Mouse (Mus musculus) mesoderm, embryonic 11.5 days (tissue): ENCODE results near the gene Ap1g1.

Experiments
- DNase-seq: peaks from one replicate; pipeline ENCODE4 v3.0.0-alpha.2; 2012; ENCODE audit warnings: low read depth, low spot score

Ap1g1 gene

DNA sequence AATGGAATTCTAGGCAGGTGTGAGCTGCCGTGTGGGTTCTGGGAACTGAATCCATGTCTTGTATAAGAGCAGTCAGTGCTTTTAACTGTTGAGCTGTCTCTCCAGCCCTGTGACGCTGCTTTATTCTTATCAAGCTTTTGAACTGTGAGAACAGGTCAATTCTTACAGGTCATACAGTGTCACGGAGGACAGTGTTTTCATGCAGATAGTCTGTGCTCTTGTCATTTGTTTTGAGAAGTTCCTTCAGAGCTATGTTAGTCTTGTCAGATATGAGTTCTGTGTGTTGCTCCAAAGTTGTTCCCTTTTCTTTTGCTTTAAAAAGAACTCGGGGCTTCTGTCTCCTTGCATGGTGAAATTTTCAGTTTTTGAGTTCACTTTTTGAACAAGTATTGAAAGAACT lies 2.2 kb downstream of the Ap1g1 start:
- no peak for DNase-seq

- DNase-seq: no peak
These were observed 12.6 kb downstream of the Ap1g1 start for GRCm38 (mm10) chr8:109790938-109791337.

DNA sequence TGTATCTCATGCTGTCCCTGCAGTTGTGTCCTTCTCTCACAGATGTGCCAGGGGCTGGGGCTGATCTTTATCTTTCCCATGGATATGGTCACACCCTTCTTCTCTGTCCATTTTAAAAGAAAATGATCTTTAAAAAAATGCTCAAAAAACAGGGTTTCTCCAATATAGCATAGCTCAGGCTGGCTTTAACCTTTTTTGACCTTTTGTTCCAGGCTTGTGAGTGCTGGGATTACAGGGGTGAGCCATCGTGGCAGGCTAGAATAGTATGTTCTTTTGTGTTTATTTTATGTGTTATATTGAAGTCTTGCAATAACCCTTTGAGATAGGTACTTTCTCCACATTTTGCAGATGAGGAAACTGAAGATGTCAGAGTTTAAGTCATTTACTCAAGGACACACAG lies 16.8 kb downstream of the Ap1g1 start:
- DNase-seq: no peak

DNA sequence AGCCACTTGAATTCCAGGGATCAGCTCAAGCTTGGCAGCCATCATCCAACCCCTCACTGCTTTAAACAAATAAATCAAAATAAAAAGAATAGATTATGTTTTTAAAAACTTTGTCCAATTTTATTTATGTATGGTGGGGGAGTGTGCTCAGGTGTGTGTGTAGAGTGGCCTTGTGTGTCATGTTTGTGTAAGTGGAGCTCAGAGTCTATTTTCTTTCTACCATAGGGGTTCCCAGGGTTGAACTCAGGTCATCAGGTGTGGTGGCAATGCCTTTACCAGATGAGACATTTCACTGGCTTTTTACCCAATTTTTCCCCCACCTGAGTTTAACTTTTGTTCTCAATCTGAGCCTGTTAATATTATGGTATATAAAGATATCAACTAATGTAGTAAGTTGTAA lies 20.4 kb downstream of the Ap1g1 start:
- DNase-seq: no peak

GRCm38 (mm10) chr8:109799245-109799644 lies 20.9 kb downstream of the Ap1g1 start:
- DNase-seq: no peak

- DNase-seq: no peak
These were observed 22.0 kb downstream of the Ap1g1 start for GRCm38 (mm10) chr8:109800325-109800724.

DNA sequence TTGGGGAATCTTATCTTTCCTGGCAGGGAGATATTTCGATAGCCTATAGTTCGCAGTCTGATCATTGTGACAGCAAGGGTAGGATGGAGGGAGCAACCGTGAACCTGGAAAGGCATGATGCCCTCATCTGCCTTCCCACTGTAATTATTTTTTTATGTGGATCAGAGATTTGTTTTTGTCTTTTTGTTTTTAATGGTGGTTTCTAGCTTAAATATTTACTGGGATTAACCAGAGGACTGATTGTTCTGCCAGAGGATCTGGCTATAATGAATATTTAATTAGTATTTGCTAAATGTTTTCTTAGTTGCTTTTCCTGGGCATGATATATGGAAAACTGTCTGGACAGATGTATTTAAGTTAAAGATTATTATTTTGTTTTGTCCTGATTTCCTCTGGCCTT lies 24.9 kb downstream of the Ap1g1 start:
- DNase-seq: no peak

- DNase-seq: no peak
These were observed 25.4 kb downstream of the Ap1g1 start for GRCm38 (mm10) chr8:109803801-109804200.

- no peak for DNase-seq
These were observed 28.2 kb downstream of the Ap1g1 start for GRCm38 (mm10) chr8:109806522-109806921.

DNA sequence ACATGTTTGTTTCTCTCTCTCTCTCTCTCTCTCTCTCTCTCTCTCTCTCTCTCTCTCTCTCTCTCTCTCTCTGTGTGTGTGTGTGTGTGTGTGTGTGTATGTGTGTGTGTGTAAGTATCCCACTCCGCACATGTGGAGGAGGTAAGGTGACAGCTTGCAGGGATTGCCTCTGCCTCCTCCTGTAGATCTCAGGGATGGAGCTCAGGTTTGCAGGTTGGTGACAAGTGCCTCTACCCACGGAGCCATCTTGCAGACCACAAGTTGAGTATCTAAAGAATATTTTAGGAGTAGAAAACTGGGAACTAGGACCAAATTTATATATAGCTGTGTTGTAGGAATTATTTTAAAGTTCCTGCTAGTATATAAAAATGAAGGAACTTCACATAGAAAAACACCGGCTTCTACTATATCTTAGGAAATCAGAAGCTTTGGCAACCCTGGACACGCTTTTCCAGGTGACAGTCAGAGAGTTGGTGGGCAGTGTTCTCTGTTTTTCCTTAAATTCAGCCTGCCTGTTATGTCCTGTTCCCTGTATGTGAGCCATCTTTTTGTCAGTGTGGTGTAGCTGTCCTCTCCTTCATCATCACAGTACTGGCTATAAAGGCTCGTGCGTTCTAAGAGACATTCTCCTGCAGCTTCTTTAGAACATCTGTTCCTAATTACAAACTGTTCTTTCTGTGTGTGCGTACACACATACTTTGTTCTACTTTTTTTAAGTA lies 29.2 kb downstream of the Ap1g1 start:
- no peak for DNase-seq

DNA sequence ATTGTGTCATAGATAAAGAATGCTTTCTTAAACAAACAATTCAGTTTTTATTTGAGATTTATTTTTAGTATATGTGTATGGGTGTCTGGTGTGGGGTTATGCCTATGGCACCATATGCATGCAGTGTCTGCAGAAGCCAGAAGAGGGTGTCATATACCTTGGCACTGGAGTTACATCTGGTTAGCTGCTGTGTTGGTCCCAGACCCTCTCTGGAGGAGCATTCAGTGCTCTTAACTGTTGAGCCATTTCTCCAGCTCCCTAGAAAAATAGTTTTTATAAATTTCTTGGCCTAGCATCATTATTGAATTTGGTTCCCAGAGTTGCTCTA lies 29.7 kb downstream of the Ap1g1 start:
- DNase-seq: no peak

DNA sequence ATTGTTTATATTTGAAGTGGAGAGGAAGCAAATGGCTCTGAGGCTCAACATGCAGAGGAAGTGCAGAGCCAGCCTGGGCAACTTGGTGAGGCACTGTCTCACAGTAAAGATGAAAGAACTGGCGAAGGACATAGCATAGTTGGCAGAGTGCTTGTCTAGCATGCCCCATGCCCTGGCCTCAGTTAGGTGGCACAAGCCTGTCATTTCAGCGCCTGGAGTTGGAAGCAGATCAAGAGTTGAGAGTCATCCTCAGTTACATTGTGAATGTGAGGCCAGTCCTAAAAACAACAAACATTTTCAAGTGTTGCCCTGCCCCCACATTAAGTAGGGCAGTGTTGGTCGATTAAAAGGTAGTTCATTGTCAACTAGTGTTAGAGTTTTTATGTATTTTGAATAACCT lies 32.1 kb downstream of the Ap1g1 start:
- DNase-seq: no peak

GRCm38 (mm10) chr8:109815268-109815667 lies 36.9 kb downstream of the Ap1g1 start:
- DNase-seq: no peak

DNA sequence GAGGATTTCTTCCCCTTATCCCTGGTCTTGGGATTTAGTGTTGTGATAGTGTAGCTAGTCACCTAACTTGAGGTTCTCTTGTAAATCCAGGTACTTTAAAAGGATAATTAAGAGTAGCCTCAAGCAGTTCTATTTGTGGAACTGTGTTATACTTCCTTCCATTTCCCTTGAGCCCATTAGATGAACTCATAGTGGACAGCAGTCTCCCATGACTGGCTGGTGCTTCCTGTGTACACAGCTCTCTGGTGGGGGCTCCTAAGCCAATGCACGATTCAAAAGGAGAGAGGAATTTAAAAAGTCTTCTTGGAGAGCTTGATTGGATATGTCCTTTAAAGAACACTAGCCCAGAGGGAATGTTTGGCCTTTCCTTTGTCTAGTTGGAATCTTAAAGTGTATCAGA lies 39.6 kb downstream of the Ap1g1 start:
- DNase-seq: no peak

GRCm38 (mm10) chr8:109823561-109823960 lies 45.2 kb downstream of the Ap1g1 start:
- no peak for DNase-seq

- DNase-seq: no peak
These were observed 61.5 kb downstream of the Ap1g1 start for GRCm38 (mm10) chr8:109839822-109840221.

DNA sequence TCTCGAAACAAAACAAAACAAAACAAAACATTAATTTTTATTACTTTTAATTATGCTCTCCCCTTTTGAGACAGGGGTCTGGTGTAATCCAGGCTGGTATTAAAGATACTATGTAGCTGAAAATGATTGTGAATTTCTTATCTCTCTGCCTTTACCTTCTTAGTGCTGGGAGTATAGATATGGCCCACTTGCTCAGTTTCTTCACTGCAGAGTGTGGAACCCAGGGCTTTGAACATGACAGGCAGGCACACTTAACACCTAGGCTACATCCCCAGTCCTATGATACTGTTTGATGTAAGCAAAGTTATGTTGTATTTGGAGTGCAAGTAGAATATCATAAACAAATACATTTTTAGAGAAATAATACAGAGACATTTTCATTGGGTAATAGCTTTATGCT lies 64.1 kb downstream of the Ap1g1 start:
- DNase-seq: no peak

- no peak for DNase-seq
These were observed 69.5 kb downstream of the Ap1g1 start for GRCm38 (mm10) chr8:109847866-109848265.

GRCm38 (mm10) chr8:109848981-109849380 lies 70.6 kb downstream of the Ap1g1 start:
- no peak for DNase-seq

DNA sequence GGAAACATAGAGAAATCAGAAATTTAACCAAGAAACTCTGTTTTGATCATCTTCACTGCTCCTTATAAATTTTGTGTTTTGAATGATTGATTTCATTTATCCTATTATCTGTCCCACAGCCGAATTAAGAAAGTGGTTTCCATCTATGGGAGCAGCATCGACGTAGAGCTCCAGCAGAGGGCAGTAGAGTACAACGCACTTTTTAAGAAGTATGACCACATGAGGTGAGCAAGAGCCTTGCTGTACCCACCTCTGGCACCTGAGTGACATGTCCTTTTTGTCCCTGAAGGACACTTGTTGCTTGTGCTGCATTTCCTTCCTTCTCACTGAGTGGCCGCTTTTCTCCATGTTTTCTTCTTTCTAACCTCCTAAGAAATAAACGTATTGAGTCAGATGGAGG lies 75.1 kb downstream of the Ap1g1 start:
- DNase-seq: peak; percentile 73

DNA sequence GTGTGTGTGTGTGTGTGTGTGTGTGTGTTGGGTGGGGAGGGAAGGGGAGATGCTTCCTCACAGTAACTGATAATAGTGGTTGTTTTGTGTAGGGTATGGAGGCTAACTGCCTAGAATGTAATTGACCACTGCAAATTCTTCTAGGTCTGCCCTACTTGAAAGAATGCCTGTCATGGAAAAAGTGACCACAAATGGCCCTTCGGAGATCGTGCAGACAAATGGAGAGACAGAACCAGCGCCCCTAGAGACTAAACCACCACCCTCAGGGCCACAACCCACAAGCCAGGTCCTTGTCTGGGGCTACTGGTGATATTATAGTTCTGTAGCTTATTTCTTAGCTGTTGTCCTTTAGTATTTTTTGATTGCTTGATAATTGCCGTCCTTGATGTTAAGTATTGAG lies 76.2 kb downstream of the Ap1g1 start:
- DNase-seq: no peak

- no peak for DNase-seq
These were observed 77.1 kb downstream of the Ap1g1 start for GRCm38 (mm10) chr8:109855451-109855850.

DNA sequence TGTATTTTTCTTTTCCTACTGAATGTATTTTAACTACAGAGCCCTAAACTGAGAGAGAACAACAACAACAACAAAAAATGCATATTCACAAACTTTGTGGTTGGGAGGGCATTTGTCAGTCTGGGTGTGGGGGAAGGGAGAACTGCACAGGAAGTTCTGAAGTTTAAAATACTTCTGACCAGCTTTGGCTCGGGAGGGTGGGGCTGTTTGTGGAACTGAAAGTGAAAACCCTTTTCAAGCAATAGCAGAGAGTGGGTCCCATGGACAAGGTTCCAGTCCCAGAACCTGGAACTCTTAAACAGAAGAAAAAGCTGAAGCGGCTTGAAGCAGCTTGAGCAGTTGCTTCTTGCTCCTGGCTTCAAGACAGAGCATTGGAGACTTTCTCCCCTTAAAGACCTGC lies 85.0 kb downstream of the Ap1g1 start:
- no peak for DNase-seq

DNA sequence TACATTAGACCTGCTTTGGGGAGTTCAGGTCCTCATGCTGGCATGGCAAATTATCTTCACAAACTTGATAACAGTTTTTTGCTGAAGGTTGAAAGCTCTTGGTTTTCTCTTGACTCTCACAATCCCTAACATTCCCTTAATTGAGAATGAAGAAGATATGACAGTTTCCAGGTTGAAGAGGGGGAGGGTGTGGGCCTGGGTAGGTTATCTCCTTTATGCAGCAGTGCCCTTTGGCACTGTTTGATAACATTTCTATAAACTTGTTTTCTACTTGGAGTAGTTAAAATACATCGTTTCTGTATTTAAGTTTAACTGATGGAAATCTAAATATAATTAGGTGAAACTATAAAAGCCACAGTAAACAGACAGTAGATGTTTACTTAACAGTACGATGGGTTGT lies 86.4 kb downstream of the Ap1g1 start:
- DNase-seq: no peak
